Mouse (Mus musculus) lung, adult 2 months (tissue): ENCODE data around the gene Nxnl1. TPM values are rescaled to one million over a fixed set of nuclear protein-coding genes. Genes with fewer than 3 reads are reported as not detected.

ENCODE experiments used
- DNase-seq: peaks from one replicate; pipeline ENCODE4 v3.0.0; 2022
- H3K4me1 ChIP-seq: fragments of 200-500 bp; 2 replicates; pipeline ENCODE4 v1.6.1; 2011; ENCODE audit warnings: low read length; ENCODE audit not compliant: control insufficient read depth, insufficient read depth
- H3K4me3 ChIP-seq: fragments of 200-500 bp; replicated peaks from 2 replicates; pipeline ENCODE3; 2011; ENCODE audit warnings: low read depth, mild to moderate bottlenecking, control low read depth, low read length; ENCODE audit errors: extremely low read depth
- CTCF ChIP-seq: fragments of 200-500 bp; IDR thresholded peaks from 2 replicates; pipeline ENCODE4 v1.5.1; 2011; ENCODE audit warnings: mild to moderate bottlenecking, low read length, control low read depth; ENCODE audit not compliant: insufficient read depth
- POLR2A ChIP-seq: fragments of 200-500 bp; IDR thresholded peaks from 2 replicates; pipeline ENCODE4 v1.6.1; 2011; ENCODE audit warnings: low read depth, mild to moderate bottlenecking, control low read depth, low read length, borderline replicate concordance; ENCODE audit errors: extremely low read depth
- WGBS: fragments of 180-500 bp; shearing (Covaris S2); methylation state at CpG from one replicate; pipeline ENCODE4 v1.1.7; 2018; 5-methylcytosine and 5-hydroxymethylcytosine counted together
- polyA plus RNA-seq: library from polyadenylated mRNA; depleted of rRNA; stranded (reverse); fragments of >200 nt; gene quantifications from 2 replicates; pipeline ENCODE4 v1.2.3, GENCODE M21; 2012

The Nxnl1 gene
- polyA plus RNA-seq, 1 experiment: not detected

DNA sequence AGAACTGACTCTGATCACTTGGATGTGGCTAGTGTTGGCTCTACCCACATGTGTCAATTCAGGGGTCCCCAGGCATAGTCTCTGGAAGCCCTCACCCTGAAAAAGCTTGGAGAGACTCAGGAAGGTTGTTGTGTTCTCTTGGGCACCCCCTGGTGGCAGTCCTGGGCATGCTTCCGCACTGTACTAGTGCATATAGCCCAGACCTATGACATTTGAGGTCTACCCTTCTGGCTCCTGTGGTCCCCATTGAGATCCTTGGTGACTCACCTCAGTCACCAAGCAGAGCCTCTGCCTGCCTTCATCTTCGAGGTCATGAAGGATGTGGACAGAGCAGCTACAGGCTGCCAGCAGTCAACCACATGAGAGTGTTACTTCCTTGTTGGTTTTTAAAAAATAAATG, 20.5 kb upstream of the Nxnl1 start:
- WGBS: 70% methylated on average over 2 of the region's 2 CpGs
- Histone ChIP-seq H3K4me1 (no peaks in the 10 kb centered on the region), H3K4me3 (no peak overlapping the region)
- peak; percentile 69 for TF ChIP-seq CTCF
- no peak for TF ChIP-seq POLR2A
- no peak for DNase-seq

DNA sequence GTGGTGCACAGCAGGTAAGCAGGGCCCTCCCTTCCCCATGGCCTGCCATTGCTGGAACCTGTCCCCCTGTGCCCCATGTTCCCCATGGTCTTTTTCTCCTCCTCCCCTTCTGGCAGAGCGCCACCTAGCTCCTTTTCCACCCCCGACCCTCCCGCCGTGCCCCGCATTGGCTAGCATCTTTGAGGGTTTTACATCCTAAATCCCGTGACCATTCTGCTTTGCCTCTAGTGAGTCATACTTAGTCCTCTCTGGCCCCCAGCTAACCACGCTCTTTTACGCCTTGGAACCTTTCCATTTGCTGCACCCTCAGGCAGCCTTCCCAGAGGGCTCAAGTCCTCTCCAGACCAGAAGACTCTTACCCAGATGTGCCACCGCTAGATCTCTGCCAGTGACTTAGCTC, 13.8 kb upstream of the Nxnl1 start:
- 52% methylated on average over 8 of the region's 9 CpGs for WGBS
- DNase-seq: no peak
- Histone ChIP-seq H3K4me1 (no peaks in the 10 kb centered on the region), H3K4me3 (no peak overlapping the region)
- TF ChIP-seq POLR2A: no peak

DNA sequence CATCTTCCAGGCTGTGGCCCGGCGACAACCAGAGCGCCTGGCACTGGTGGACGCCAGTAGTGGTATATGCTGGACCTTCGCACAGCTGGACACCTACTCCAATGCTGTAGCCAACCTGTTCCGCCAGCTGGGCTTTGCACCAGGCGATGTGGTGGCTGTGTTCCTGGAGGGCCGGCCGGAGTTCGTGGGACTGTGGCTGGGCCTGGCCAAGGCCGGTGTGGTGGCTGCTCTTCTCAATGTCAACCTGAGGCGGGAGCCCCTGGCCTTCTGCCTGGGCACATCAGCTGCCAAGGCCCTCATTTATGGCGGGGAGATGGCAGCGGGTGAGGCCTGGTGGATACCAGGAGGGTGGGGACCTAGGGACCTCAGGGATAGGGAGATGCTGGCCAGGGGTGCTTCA, 13.1 kb upstream of the Nxnl1 start:
- no peak for DNase-seq
- 80% methylated on average over 14 of the region's 14 CpGs for WGBS
- Histone ChIP-seq H3K4me3 (no peak overlapping the region), H3K4me1 (no peaks in the 10 kb centered on the region)
- TF ChIP-seq CTCF: no peak
- no peak for TF ChIP-seq POLR2A

DNA sequence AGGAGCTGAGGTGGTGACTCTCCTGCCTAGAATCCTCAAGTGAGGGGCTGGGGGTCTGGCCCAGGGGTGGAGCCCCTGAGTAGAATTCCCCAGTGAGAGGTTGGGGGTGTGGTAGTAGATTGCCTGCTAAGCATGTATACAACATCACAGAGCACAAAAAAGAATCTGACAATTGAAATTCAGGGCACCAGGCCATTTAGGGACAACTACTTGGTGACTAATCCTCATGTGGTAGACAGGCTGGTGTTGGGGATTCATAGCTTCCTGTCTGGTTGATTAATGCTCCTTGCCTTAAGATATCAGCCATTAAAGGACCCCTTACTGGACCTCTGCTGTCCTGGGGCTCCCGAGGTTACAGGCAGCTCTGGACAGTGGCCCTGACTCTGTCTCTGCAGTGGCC, 12.6 kb upstream of the Nxnl1 start:
- no peak overlapping the region for H3K4me3 ChIP-seq
- WGBS: 74% methylated on average over 1 of the region's 1 CpGs
- TF ChIP-seq CTCF (no peak), POLR2A (no peak)

DNA sequence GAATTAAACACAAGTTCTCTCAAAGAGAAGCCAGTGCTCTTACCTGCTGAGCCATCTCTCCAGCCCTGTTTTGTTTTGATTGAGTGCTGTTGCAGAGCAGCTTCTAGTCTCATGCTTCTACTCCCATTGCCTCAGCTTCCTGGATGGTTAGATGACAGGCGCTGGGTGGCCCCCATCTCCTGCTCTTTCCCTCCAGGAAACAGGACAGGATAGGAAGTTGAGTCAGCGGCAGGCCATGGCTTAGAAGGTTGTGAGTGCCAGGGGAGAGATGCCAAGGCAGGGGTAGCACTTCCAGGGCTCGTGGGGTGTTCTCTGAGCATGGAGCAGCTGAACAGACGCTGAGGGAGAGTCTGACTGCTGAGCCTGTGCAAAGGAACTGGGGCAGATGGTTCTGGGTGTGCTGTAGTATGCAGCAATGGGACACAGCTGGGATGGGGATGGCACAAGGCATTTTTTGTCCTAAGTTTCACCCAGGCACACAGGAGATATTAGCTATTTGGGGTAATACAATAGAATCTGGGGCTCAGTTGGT, 11.5 kb upstream of the Nxnl1 start:
- TF ChIP-seq CTCF: no peak
- no peak for TF ChIP-seq POLR2A
- WGBS: 47% methylated on average over 4 of the region's 4 CpGs
- no peak overlapping the region for H3K4me3 ChIP-seq
- no peaks in the 10 kb centered on the region for H3K4me1 ChIP-seq
- no peak for DNase-seq

More for the DNA sequence above, 12.6 kb upstream of the Nxnl1 start:
- H3K4me1 ChIP-seq: no peaks in the 10 kb centered on the region
- DNase-seq: no peak

DNA sequence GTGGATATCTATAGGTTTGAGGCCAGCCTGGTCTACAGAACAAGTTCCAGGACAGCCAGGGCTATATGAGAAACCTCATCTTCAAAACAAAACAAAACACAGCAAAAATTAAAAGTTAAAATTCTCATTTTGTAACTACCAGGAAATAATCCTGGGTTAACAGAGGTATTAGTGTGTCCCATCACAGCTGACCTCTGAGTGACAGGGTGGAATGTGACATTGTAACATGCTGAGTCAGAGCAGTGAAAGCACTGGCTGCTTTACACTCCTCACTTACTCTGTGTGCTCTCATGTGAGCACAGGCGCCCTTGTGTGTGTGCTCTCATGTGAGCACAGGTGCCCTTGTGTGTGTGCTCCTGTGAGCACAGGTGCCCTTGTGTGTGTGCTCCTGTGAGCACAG, 8.6 kb upstream of the Nxnl1 start:
- Histone ChIP-seq H3K4me1 (peaks cover 4% of the 10 kb centered on the region; the same call in 1 of the 2 replicates), H3K4me3 (no peak overlapping the region)
- TF ChIP-seq POLR2A (no peak), CTCF (no peak)
- WGBS: 52% methylated on average over 1 of the region's 1 CpGs
- no peak for DNase-seq

DNA sequence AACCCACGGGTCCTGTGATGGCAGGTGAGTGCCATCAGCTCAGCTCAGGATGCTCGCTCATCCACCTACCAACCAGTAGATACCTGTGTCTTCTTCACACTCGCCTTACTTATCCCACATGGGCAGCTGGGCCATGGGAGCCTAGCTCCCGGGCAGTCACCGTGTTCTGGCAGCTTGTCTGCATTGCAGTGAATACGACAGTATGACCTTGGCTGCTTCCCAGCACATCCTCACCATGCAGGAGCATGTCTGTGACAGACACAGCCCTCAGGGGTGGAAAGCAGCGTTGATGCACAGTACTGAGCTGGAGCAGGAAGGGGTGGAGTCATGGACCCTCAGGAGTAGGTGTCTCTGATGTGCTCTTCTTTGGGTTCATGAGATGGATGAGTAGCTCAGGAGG, 8.0 kb upstream of the Nxnl1 start:
- no peak for TF ChIP-seq CTCF
- TF ChIP-seq POLR2A: no peak
- DNase-seq: no peak
- 65% methylated on average over 7 of the region's 7 CpGs for WGBS
- peaks cover 4% of the 10 kb centered on the region; the same call in 1 of the 2 replicates for H3K4me1 ChIP-seq
- H3K4me3 ChIP-seq: no peak overlapping the region

DNA sequence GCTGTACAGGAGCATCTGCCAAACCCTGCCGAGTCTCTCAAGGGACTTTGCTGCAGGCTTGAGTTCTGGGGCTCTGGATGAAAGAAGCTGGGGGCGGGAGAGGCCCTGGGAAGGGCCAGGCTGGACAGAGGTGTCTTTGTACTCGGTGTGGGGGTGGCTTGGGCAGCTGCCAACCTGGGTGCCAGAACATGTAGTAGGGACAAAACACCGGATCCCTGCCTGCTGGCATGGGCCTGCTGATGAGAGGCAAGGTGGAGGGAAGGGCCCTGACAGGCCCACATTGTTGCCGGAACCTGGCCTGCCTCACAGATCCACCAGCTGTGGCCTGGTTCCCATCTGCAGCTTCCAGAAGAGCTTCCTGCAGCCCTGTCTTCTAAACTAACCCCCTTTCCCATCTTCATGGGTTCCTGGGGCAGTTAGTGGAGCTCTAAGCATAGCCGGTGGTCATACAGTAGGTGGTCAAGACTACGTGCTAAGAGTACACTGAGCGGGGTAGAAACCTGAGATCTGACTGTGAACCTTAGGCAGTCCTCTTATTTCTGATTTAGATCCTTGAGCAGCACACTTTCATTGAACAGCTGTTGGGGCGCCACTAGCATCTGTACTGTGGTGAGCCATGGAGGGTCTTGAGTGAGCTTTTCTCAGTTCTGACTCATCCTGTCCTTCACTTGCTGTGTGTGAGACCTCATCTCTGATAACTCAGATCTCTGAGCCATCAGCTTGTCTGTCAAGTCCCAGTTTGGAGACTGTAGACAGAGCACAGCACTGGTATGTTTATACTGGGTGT, 6.6 kb upstream of the Nxnl1 start:
- H3K4me1 ChIP-seq: peaks cover 9% of the 10 kb centered on the region
- 53% methylated on average over 9 of the region's 9 CpGs for WGBS
- TF ChIP-seq POLR2A (no peak), CTCF (no peak)
- no peak for DNase-seq
- no peak overlapping the region for H3K4me3 ChIP-seq

DNA sequence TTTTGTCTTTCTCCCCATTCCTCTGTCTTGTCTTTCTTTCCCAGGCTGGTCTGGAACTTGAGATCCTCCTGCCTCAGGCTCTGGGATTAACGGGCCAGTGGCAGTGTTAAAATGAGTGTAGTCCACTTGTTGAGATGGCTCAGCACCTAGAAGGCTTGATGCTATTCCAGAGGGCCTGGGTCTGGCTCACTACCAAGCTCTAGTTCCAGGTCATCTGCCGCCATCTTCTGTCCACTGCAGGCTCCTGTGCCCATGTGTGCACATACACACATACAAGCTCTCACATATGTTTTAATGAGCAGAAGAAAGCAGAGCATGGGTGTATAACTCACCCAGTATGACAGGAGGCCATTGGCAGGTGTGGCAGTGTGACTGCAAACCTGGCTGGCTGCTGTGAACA, 5.7 kb upstream of the Nxnl1 start:
- Histone ChIP-seq H3K4me3 (no peak overlapping the region), H3K4me1 (peaks cover 9% of the 10 kb centered on the region)
- DNase-seq: no peak
- 82% methylated on average over 2 of the region's 2 CpGs for WGBS
- TF ChIP-seq CTCF (no peak), POLR2A (no peak)
